Mouse (Mus musculus) retina, postnatal 7 days (tissue): Measurements from ENCODE around the gene Hscb.

Experiments used
- DNase-seq: peaks from one replicate; pipeline ENCODE4 v3.0.0-alpha.2; 2012; ENCODE audit warnings: low read depth, low spot score

Hscb gene

DNA sequence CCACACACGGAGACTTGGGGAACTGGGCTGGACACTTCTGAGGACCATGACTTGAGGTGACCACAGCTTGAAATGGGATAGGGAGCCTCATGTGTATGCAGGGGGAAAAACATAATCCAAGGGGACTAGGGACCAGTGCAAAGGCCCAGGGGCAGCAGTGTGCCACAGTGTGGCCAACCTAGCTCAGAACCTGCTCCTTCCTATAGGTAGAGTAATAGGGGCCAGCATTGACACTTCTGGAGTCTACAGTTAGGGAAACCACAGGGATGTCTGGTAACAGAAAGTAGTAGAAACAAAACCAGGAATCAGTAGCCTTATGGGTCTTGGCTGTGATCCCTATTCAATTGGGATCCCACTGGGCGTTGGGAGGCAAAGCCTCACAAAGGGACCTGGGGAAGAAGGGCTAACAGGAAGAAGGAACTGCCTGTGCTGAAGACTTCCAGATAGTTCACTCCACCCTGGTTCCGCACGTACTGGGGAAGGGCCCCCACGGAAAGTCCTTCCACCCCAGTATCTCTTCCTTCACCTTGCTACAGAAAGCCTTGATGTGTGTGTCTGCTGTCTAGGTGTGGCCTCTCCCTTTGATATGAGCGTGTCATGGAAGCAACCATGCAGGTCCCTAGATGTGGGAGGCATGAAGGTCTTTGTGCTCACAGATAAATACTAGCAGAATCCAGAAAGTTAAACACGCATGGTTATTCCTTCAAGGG, 57.9 kb downstream of the Hscb start:
- DNase-seq = no peak

DNA sequence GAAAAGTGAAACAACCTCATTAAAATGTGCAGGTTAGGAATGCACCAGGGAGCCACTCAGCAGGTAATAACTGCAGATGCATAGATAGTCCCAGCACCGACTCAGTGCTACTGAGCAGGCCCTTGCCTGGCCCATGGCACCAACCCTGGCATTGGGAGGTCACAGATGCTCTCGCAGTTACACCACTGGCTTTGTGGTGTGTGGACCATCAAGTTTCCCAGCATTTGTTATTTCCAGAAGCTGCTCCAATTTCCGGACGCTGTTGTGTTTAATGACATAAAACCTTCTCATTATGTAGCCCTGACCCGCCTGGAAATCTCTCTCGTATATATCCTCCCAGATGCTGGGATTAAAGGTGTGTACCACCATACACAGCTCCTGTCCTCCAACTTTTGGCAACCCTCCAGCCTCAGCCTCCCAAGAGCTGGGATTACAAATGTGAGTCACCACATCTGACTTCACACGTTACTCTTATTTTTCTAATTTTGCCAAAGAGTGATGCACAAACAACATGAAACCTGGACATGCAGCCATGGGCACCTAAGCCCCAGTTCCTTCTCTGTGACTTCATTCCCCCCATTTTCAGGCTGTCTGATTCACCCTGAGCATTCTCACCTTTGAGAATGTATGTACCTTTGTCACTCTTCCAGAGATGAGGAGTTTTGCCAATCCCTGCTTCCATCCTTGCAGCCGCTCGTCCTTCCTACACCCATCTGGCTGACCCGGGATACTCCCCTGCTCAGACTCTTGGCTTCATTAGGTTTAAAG, 58.6 kb downstream of the Hscb start:
- DNase-seq = no peak

DNA sequence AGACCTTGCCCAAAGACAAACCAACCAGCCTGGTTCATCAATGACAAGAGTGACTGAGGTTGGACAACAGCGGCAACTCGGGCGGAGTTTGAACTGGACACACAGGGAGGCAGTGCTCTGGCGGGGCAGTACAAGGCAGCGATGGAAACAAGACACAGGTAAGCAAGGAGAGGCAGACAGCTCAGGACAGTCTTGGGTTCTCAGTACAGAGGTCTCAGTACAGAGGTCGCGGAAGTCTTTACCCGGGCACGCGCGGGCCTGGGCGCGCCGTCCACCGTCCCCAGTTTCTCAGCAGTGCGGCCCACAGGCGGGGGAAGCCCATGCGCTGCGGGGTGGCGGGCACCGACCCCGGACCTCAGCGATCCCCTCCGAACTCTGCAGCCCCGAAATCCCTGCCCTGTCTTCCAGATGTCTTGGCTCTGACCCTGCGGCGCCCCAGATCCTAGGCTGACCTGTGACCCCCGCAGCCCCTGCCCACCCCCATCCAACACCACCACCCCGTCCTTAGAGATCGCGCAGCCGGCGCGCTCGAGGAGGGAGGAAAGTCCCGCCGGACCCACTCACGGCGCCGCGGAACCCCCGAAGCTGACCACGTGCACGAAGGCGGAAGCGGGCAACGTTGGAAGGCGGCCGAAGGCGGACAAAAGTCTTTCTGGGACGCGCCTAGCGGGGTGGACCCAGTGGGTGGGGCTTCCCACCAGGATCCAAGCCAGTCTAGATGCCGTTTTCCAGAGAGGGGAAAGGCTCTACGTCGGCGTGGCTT, 59.4 kb downstream of the Hscb start, which contains the start of gene Pus1:
Pus1 (minus strand) TSS at position 662 of the 763 bp plus-strand sequence.
- DNase-seq = peak; percentile 86

DNA sequence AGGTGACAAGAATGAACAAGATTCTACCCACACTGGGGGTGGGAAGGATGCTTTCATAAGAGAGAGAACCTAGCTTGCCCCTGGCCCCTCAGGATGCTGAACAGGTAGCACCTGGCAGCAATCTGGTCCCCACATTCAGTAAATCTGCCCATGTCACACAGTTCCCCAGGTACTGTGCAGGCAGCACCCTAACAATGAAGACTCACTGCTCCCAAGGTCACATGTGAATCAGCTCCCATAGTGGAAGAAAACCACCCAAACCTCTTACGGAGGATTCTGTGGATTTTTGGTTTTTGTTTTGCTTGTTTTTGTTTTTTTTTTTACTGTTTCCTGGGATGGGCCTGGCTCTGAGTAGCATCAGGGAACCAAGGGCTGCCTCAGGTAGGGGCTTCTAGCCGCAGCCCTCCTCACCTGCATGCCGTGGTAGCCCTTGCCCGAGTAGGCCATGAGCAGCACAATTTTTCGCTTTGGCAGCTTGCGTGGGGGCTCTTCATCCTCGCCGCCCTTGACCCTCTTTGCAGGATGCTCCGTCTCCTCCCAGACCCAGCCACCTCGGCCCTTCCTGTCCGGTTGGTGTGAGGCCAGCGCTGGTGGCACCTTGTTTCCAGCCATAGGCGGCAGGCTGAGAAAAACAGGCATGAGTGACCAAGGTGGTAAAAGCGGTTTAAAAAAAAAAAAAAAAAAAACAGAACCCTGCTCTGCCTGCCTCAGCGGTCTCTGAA, 60.1 kb downstream of the Hscb start:
- no peak for DNase-seq
